Mouse (Mus musculus) retina, postnatal 7 days (tissue): ENCODE measurements around the gene Scg3.
"Not testable (repeated sequence)": the region's sequence is repeated elsewhere in the genome, so short reads cannot be mapped to it uniquely, and the experiment has no call there.

Source experiments
- DNase-seq: peaks from one replicate; pipeline ENCODE4 v3.0.0-alpha.2; 2012; ENCODE audit warnings: low read depth, low spot score

Gene Scg3

DNA sequence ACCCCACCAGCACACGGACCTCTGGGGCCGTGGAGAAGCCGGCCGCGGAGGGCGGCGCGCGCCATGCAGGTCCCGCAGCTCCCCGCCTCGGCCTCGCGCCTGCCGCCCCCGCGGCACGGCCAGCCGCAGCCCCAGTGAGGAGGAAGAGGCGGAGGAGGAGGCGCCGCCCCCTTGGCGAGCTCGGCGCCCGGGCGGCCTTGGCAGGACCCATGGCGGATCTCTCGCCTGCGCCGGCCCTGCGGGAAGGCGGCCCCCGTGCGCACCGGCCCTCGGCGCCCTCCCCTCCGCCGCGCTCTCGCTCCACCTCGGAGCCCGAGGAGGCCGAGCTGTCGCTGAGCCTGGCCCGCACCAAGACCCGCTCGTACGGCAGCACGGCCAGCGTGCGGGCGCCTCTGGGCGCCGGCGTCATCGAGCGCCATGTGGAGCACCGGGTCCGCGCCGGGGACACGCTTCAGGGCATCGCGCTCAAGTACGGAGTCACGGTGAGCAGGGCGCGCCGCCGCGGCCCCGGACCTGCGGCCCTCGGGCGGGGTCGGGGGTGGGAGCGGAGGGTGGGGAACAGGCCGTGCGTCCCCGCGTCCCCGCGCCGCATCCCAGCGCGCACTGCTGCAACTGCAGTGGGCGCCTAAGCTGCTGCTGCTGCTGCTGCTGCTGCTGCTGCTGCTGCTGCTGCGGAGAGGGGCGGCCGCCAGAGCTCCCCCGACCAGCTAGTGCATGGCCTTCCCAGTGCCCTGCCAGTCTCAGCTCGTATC lies 58.1 kb downstream of the Scg3 start, which contains the start of gene Lysmd2:
Gene Lysmd2, plus strand, starts transcription at position 186 of the 752 bp plus-strand sequence.
- DNase-seq = peak; percentile 53

DNA sequence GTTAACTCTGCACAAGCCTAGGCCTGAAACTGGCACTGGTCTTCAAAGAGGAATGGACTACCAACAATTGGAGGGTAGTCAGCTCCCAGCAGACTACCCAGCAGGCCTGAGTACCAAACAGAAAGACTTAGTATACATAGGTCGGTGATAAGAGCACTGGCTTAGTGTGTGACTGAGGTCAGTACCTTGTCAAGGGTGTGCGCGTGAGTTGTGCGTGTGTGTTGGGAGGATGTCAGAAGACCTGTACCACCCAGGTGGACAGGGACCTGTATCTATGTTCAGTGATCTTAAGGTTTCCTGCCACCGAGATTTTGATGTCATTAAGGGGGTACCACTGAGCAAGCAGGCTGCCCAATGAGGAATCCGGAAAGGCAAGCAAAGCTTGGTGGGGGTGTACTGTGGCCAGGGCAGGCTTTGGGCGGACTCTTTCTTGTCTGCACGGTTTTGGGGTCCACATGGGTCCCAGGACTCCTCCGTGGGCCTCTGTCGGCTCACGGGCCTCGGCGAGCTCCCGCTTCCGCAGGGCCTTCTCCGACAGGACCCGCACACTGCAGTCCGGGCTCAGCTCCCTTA lies 58.8 kb downstream of the Scg3 start:
- peak; percentile 11 for DNase-seq

GRCm38 (mm10) chr9:75621428-75621827 lies 62.4 kb downstream of the Scg3 start:
- no peak for DNase-seq

GRCm38 (mm10) chr9:75619761-75620160 lies 64.1 kb downstream of the Scg3 start:
- not testable (repeated sequence) for DNase-seq

- DNase-seq = no peak
These were observed 64.9 kb downstream of the Scg3 start for GRCm38 (mm10) chr9:75618836-75619400.

- no peak for DNase-seq
These were observed 67.3 kb downstream of the Scg3 start for GRCm38 (mm10) chr9:75616560-75616959.

DNA sequence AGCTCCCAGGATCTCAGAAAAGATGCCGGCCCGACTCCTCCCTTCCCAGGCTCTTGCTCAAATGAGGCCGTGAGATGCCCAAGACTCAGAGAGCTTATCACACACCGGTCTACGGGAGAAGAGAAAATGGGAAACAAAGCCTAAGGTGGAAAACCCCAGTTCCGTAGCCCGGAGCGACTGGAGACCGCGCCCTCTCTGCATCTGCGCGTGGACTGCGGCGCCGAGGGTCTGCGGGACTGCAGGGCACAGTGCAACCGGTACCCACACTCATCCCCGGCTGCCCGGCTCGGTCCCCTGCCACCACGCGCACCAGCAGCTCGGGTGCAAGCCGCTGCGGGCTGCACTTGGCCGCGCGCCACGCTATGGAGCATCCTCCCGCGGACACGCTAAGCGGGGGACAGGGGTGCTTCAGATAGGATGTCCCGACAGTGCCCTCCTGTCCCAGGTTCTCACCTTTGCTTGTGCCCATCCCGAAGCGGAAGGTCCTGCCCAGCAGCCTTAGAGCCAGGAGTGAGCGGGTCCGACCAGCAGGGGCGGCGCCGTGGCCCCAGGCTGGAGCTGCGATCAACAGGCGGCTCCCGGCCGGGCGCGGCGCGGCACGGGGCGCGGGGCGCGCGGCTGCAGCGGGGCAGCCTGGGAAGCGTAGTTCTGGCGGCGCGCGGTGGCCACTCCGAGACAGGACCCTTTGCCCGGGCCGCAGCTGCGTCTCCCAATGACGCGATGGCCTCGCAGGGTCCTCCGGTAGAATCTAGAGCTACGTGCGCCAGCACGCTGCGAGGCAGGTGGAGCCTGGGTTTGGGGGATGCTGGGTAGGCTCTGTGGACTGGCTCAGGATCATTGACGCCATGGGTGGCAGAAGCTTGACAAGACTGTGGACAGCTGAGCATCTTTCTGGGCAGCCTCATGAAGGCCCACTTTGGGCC lies 73.0 kb downstream of the Scg3 start, which contains the start of gene Tmod2:
Gene Tmod2, minus strand, starts transcription at position 755 of the 923 bp plus-strand sequence.
- DNase-seq = peak; percentile 43

DNA sequence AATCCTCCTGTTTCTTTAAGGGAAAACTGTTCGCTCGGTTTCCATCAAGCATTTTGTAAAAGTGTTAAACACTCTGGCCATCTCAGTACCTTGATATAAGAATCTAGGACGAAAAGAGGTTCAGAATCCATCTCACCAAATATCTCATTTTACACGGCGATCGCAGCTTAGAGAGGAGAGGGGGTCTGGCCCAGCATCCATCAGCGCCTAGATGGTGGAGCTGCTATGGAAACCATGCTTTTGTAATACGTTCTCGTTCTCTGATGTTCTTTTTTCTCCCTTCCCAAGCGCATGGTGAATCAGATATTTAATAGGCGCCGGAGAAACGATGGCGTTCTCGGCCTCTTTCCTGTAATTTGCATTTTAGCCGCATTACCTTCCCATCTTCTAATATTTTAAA lies 73.9 kb downstream of the Scg3 start:
- no peak for DNase-seq

DNA sequence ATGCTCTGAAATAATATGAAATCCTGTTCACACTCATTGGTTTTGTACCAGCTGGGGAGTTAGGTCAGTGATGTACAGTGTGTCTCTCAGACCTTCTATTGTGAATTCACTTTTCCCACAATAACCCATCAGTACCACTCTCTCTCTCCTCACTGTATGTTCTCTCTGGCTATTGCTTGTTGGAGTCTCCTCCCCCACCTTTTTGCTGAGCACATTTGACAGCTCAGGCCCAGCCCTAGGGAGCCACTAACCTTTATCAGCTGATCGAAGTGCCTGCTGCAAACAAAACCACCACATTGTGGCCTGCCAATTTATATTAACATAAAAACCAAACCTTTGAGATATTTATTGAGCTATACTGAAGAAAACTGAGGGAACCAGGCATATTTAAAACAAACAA lies 74.4 kb downstream of the Scg3 start:
- no peak for DNase-seq

DNA sequence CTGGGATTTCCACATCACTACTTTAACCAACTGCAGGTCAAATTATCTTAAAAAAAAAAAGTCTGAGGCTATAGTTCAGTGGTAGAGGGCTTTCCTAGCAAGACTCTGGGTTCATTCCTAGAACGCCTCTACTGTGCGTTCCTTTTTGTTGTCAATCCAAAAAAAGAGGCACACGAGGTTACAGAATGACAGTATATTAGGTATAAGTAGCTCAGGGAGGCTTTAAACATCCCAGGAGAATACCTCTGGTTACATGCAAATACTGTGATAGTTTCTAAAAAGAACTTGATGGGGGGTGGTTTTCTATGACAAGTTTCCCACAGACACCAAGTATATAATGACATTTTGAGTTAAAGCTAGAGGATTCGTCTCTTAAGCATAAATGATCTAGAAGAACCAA lies 76.4 kb downstream of the Scg3 start:
- DNase-seq = no peak

GRCm38 (mm10) chr9:75601510-75601909 lies 82.3 kb downstream of the Scg3 start:
- no peak for DNase-seq

- no peak for DNase-seq
These were observed 83.5 kb downstream of the Scg3 start for GRCm38 (mm10) chr9:75600166-75600934.

DNA sequence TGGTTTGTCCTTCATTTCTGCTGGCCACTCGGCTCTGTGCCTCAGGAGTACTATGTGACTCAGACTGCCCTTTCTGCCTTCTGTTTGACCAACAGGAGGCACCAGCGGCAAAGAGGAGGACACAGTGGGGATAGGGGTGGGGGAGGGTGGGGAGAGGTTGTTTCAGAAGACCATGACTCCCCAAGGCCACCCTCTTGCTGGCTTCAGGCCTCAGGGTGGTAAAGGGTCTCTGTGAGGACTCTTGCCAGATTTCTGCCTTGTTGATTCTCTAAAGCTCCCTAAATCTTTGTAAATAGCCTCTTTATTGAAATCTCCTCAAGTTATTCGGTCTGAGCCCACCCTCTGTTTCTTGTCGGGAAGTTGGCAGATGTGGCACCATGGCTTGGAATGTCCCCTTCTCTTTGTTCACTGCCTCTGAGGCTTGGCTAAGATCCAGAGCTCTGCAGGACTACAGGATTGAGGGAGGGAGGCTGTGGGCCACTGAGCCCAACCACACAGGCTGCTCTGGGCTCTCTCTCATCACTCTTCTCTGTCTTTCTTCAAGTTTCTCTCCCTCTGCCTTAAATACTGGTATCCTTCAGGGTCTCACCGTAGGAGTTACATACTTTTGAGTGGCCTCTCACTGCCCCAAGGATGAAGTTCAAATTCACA lies 84.5 kb downstream of the Scg3 start:
- DNase-seq = peak; percentile 28

GRCm38 (mm10) chr9:75597596-75597995 lies 86.3 kb downstream of the Scg3 start:
- no peak for DNase-seq

- no peak for DNase-seq
These were observed 86.8 kb downstream of the Scg3 start for GRCm38 (mm10) chr9:75597036-75597435.

GRCm38 (mm10) chr9:75593481-75593880 lies 90.4 kb downstream of the Scg3 start:
- DNase-seq = no peak
